Mouse (Mus musculus) spleen, postnatal 36 days (tissue): Measurements from ENCODE around the gene Tescl.

Experiments used
- DNase-seq, 2 experiments: peaks; one replicate each; pipeline ENCODE4 v3.0.0; 2022; ENCODE audit warnings: low spot score in 2 of 2, mixed read lengths in 1 of 2

The Tescl gene

DNA sequence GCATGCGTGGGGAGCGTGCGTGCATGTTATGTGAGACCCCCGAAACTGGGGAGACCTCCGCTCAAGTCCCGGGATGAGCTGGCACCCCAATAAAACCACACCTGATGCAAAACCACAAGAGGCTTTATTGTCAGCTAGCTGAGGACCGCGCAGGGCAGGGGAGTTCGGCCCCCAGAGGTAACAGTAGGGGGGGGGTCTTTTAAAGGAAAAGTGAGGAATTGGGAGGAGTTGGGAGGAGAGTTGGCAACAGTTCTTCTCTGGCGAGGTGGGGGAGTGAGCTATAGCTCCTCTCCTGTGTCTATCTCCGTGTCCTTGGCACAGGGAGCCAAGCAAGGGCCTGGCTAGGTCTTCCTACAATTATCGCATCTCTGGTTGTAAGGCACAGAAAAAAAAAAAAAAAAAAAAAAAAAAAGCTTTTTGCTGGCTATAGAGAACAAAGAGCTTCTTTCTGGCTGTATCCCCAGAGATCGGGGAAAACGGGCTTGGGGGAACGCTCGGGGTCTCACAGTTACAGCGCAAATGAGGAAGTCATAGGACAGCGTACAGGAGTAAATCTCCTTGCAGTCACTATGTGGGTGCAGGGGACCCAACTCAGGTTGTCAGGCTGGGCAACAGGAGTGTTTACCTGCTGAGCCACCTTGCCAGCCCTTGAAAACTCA is 33.8 kb downstream of the Tescl start:
- DNase-seq = no peak

GRCm38 (mm10) chr7:24298973-24299708 is 34.6 kb downstream of the Tescl start:
- peak; percentile 68 to 72 for DNase-seq

DNA sequence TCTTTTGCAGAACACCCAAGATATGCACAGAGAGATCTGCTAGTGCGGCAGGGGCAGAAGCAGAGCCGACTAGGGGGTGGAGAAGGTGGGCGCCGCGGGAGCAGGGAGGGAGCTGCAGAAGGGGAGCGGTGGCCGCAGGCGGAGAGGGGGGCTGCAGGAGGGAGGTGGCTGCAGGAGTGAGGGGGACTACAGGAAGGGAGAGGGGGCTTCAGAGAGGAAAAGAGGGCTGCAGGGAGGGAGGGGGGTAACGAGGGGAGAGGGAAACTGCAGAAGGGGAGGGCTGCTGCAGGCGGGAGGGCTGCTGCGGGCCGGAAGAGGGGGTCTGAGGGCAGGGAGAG is 35.1 kb downstream of the Tescl start:
- no peak for DNase-seq

- no peak for DNase-seq
Measured at GRCm38 (mm10) chr7:24297361-24298095, 36.2 kb downstream of the Tescl start.

DNA sequence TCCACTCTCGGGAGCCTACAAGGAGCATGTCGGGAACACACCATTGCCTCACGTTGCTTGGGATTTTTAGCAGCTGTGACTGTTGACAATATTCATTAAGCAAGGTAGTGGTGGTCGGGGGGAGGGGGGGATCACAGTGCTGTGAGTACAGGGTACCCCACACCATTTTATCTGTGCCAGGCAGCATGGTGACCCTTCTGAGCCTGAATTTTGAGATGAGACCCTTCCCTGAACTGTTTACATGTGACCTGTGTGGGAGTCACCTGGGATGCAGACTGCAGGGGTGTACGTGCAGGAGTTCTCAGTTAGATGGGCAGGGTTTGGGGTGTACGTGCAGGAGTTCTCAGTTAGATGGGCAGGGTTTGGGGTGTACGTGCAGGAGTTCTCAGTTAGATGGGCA is 37.4 kb downstream of the Tescl start:
- no peak for DNase-seq

DNA sequence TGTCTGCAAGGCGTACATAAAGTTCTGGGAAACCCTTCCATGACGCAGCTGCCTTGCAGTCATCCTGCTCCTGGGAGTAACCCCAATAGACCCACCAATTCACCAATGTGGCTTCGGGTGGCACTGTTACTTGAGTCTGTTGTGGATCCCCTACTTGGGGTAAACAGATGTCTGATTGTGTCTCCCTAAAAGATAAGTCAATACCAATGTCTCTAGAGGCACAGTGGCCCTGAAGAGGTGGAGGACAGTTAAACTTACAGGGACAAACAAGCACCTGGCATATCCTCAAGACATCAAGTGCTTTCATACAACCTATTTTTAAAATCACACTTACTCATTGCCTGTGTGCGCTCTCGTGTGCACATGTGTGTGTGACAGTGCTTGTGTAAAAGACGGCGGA is 38.4 kb downstream of the Tescl start:
- no peak for DNase-seq

- DNase-seq = no peak
Measured at GRCm38 (mm10) chr7:24294763-24295162, 39.0 kb downstream of the Tescl start.

GRCm38 (mm10) chr7:24293061-24293851 is 40.5 kb downstream of the Tescl start:
- no peak for DNase-seq

DNA sequence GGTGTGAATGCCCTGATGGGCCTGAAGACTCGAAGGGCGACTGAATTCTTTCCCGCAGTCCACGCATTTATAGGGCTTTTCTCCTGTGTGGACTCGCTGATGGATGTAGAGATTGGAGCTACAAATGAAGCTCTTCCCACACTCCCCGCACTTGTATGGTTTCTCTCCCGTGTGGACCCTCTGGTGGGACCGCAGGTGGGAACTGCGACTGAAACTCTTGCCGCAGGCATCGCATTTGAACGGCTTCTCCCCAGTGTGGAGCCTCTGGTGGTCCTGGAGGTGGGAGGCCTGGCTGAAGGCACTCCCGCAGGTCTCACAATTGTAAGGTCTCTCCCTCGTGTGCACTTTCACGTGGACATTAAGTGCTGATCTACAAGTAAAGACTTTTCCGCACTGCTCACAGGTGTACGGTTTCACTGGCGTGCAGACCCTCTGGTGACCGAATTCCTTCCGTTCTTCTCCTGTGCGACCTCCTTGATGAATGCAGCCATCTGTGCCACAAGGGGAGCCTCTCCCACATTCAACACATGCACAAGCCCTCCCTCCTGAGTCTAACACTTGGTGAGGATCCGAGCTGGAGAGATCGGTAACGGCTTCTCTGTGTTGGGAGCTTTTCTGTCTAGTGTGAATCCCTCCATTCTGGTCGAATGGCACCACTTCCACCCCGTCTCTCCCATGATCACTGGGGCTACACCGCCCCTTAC is 42.2 kb downstream of the Tescl start:
- DNase-seq = no peak

GRCm38 (mm10) chr7:24290106-24290693 is 43.5 kb downstream of the Tescl start:
- DNase-seq = no peak

GRCm38 (mm10) chr7:24288512-24288911 is 45.2 kb downstream of the Tescl start:
- DNase-seq = no peak

DNA sequence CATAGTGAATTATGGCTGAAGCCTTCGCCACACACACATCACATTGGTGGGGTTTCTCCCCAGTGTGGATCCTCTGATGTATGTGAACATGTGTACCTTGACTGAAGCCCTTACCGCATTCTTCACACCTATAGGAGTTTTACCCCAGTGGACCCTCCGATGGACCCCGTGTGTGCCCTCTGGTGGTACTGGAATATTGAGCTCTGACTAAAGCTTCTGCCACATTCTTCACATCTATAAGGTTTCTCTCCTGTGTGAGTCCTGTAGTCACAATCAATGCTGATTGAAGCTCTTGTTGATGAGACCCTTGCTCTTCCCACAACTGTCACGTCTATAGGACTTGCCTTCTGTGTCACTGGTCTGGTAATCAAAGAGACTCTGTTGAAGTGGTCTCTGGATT is 46.1 kb downstream of the Tescl start:
- DNase-seq = no peak

GRCm38 (mm10) chr7:24286916-24287315 is 46.8 kb downstream of the Tescl start:
- DNase-seq = no peak

DNA sequence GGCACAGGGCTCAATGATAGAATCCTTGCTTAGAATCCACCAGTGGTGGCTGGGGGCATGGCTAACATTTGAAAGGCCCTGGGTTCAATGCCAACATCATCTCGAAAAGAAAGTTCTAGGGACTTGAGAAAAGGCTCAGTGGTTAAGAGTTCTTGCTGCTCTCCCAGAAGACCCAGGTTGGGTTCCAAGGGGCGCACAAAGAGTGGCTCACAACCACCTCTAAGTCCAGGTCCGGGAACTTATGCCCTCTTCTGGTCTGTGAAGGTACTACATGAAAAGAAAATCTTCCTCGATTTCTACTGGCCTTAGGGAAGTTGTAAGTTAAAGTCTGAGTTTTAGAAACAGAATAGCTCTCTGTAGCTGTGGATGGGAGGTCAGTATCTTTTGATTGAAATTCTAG is 47.6 kb downstream of the Tescl start:
- no peak for DNase-seq
